Mouse (Mus musculus) stomach, embryonic 15.5 days (tissue): Measurements from ENCODE around the gene Tmem182. TPM values are rescaled to one million over a fixed set of nuclear protein-coding genes. Genes with fewer than 3 reads are reported as not detected.

ENCODE experiments used
- ATAC-seq: fragments of 200-750 bp; cut with Nextera tagmentation; 2 replicates; pipeline ENCODE4 v1.8.0; 2017; ENCODE audit warnings: low read depth, moderate number of reproducible peaks, moderate TSS enrichment; ENCODE audit not compliant: insufficient read depth, low FRiP score
- H3K27ac ChIP-seq: fragments of 300-500 bp; sonication (generic); 2 replicates; pipeline ENCODE4 v1.5.1; 2015; ENCODE audit warnings: mild to moderate bottlenecking, inconsistent platforms
- H3K27me3 ChIP-seq: fragments of 300-500 bp; sonication (generic); replicated peaks from 2 replicates; pipeline ENCODE4 v1.6.1; 2015; ENCODE audit warnings: inconsistent platforms
- H3K36me3 ChIP-seq: fragments of 300-500 bp; sonication (generic); 2 replicates; pipeline ENCODE4 v1.6.1; 2015; ENCODE audit warnings: inconsistent platforms
- H3K4me1 ChIP-seq: fragments of 300-500 bp; sonication (generic); 2 replicates; pipeline ENCODE4 v1.6.1; 2015; ENCODE audit warnings: inconsistent platforms
- H3K4me2 ChIP-seq: fragments of 300-500 bp; sonication (generic); 2 replicates; pipeline ENCODE4 v1.6.1; 2015; ENCODE audit warnings: mild to moderate bottlenecking, inconsistent platforms
- H3K4me3 ChIP-seq: fragments of 300-500 bp; sonication (generic); replicated peaks from 2 replicates; pipeline ENCODE4 v1.5.1; 2015; ENCODE audit warnings: inconsistent platforms
- H3K9ac ChIP-seq: fragments of 300-500 bp; sonication (generic); 2 replicates; pipeline ENCODE4 v1.6.1; 2015; ENCODE audit warnings: inconsistent platforms
- H3K9me3 ChIP-seq: fragments of 300-500 bp; sonication (generic); 2 replicates; pipeline ENCODE4 v1.6.1; 2016; ENCODE audit warnings: inconsistent platforms
- WGBS: fragments of 180-500 bp; shearing (Covaris S2); methylation state at CpG from one replicate; pipeline ENCODE4 v1.1.7; 2015; 5-methylcytosine and 5-hydroxymethylcytosine counted together
- polyA plus RNA-seq: library from polyadenylated mRNA; unstranded; fragments of >200 nt; fragmentation: Nextera tagmentation; extraction: Ambion mirVana; gene quantifications from 2 replicates; pipeline ENCODE4 v1.2.1, GENCODE M21; 2015

Gene Tmem182
- polyA plus RNA-seq, 1 experiment from 2014 or later: 0.18 TPM

DNA sequence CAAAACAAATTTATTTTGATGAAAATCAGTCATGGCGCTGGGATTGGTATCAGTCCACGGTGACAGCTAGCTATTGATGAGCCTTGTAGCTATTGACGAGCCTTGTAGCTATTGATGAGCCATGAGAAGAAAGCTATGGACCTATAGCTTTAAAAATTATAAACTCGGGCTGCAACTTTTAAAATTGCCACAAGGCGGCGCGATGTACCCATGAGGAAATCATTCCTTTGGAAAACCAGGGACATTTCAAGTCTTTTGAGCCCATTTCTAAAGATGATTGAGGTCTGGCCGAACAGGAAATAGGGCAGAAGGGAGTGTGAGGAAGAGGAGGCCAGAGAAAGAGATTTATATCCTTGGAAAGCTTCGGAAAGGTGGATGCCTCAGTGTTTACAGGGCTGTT lies 73.7 kb downstream of the Tmem182 start:
- 16% methylated on average over 9 of the region's 9 CpGs for WGBS
- no peaks in the 10 kb centered on the region for H3K36me3 ChIP-seq
- no peak overlapping the region for H3K4me2 ChIP-seq
- H3K4me3 ChIP-seq: no peak overlapping the region
- H3K27me3 ChIP-seq: no peaks in the 10 kb centered on the region
- H3K9me3 ChIP-seq: no peaks in the 10 kb centered on the region
- no peak overlapping the region for H3K27ac ChIP-seq
- ATAC-seq: no peak
- H3K9ac ChIP-seq: no peak overlapping the region
- H3K4me1 ChIP-seq: no peaks in the 10 kb centered on the region

DNA sequence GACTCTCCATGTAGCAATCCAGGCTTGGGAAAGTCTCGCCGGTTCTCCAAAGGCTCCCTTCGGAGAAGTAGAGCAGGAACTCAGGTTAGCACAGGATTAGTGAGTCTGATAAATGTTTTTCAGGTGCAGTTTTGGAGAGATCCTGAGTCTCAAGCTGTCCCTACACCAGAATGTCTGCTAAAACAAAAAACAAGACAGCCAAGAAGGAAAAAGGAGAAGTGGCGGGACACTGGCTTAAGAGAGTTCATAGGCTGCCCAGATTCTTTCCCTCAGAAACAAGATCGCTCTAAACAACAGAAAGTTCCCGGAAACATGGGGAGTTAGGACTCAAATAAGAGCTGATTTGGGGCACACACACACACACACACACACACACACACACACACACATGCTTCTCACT lies 74.1 kb downstream of the Tmem182 start:
- 62% methylated on average over 6 of the region's 6 CpGs for WGBS
- Histone ChIP-seq H3K36me3 (no peaks in the 10 kb centered on the region), H3K4me1 (no peaks in the 10 kb centered on the region), H3K9ac (no peak overlapping the region), H3K4me2 (no peak overlapping the region), H3K9me3 (no peaks in the 10 kb centered on the region), H3K4me3 (no peak overlapping the region), H3K27me3 (no peaks in the 10 kb centered on the region), H3K27ac (no peak overlapping the region)
- no peak for ATAC-seq

DNA sequence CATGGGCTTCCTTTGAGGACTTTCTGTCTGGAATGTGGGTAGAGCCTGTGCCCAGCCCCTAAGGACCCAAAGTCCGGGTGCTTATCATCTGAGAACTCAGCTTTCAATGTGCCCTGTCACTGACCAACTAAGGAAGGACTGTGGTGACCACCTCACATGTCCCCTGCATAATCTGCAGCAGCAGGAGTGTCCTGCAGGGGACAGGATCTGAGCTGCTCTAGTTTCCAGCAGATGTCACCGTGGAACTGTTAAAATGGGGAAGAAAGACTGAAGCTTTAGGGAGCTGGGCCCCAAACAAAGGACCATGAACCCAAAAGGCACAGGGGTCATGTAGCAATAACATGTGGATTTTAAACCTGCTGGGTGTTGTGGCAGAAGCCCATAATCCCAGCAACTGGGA lies 75.1 kb downstream of the Tmem182 start:
- H3K27ac ChIP-seq: no peak overlapping the region
- no peak overlapping the region for H3K4me3 ChIP-seq
- WGBS: 39% methylated on average over 2 of the region's 2 CpGs
- H3K4me2 ChIP-seq: no peak overlapping the region
- no peaks in the 10 kb centered on the region for H3K9me3 ChIP-seq
- no peaks in the 10 kb centered on the region for H3K4me1 ChIP-seq
- no peak overlapping the region for H3K9ac ChIP-seq
- no peaks in the 10 kb centered on the region for H3K27me3 ChIP-seq
- H3K36me3 ChIP-seq: no peaks in the 10 kb centered on the region
- no peak for ATAC-seq

DNA sequence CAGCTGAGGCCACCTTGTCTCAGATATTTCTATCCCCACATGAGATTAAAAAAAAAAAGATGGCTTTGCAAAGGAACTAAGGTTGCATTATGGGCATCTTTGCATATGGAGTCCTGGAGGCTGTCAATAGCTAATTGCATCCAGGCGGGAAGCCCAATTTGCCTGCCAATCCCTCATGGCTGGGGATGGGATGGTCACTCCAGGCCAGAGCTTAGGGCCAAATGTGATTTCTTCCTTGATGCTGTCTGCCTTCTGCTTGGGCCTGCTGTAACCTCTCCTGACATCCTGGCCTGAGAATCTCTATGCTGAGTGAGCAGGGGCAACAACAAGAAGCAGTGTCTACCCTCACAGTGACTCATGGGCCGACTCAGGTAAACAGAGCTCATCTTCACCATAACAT lies 78.5 kb downstream of the Tmem182 start:
- no peak overlapping the region for H3K27ac ChIP-seq
- no peaks in the 10 kb centered on the region for H3K9me3 ChIP-seq
- H3K36me3 ChIP-seq: no peaks in the 10 kb centered on the region
- no peak overlapping the region for H3K4me2 ChIP-seq
- no peak overlapping the region for H3K4me3 ChIP-seq
- no peak overlapping the region for H3K9ac ChIP-seq
- no peak for ATAC-seq
- H3K27me3 ChIP-seq: no peaks in the 10 kb centered on the region
- WGBS: 75% methylated on average over 2 of the region's 2 CpGs
- H3K4me1 ChIP-seq: no peaks in the 10 kb centered on the region

DNA sequence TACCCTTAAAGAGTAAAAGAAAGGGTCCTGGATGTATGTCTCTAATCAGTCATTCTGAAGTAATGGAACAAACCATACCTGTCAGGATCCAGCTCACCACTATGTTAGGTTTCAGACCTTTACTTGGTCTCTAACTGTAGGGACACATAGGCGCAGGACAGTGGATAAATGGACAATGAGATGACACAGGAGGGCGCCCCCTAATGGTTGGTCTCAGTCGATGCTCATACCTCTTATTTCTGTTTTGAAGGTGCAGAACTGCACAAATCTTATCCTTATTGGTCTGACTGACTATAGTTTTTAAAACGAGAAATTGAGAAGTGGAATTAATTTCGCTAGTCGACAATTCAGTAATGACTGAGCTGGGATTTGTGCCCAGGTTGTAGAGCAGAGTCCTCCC lies 79.5 kb downstream of the Tmem182 start:
- Histone ChIP-seq H3K4me2 (no peak overlapping the region), H3K9me3 (no peaks in the 10 kb centered on the region), H3K36me3 (no peaks in the 10 kb centered on the region), H3K4me3 (no peak overlapping the region), H3K9ac (no peak overlapping the region), H3K4me1 (no peaks in the 10 kb centered on the region), H3K27me3 (no peaks in the 10 kb centered on the region), H3K27ac (no peak overlapping the region)
- WGBS: 75% methylated on average over 6 of the region's 6 CpGs
- ATAC-seq: no peak

DNA sequence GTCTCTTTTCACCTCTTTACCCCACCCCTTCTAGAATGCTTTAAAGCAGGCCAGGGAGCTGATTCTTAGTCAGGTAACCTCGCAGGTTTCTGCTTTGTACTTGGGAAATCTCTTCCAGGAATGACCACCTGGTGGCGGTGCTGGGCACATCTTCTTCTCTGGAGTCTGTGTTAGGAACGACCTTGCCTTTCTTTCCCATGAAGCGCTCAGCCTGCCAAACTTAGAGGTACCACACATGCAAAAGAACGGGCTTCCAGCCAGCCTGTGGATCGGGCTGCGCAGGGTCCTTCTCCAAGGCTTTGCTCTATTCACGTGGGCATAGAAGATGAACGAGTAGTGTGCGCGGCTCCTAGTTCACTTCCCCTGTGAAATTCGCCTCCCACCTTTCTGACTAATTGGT lies 82.3 kb downstream of the Tmem182 start:
- H3K9me3 ChIP-seq: no peaks in the 10 kb centered on the region
- H3K4me1 ChIP-seq: no peaks in the 10 kb centered on the region
- H3K27ac ChIP-seq: no peak overlapping the region
- no peak overlapping the region for H3K4me3 ChIP-seq
- H3K27me3 ChIP-seq: no peaks in the 10 kb centered on the region
- no peak for ATAC-seq
- WGBS: 44% methylated on average over 12 of the region's 12 CpGs
- H3K36me3 ChIP-seq: no peaks in the 10 kb centered on the region
- H3K9ac ChIP-seq: no peak overlapping the region
- no peak overlapping the region for H3K4me2 ChIP-seq

DNA sequence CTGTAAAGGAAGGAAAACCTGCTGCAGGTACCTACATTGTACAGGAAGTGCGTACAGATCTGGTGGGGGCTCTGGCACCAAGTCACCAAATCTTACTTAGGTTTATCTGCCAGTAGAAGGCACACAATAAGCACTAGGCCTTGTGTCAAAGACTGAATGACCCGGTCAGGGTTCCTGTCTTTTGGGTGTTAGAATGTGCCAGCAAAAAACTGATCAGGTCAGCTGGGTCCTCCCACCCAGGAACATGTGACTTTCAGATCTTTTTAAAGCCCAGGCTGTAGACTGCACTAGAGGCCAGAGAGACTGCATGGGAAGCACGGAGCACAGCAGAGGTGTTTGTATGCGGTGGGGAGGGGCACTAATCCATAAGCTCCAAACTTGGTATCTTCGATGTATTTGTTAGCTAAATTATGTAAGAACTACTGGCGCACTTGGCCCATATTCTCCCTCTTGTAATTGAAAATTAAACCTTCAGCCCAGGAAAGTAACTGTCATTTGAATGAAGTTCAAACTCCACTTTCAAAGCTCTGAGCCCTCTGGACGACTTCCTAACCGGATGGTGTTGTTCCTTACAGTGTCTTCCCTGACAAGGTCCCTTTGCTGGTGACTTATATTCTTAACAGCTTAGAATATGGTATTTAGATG lies 83.1 kb downstream of the Tmem182 start:
- H3K4me2 ChIP-seq: no peak overlapping the region
- no peaks in the 10 kb centered on the region for H3K27me3 ChIP-seq
- H3K9ac ChIP-seq: no peak overlapping the region
- ATAC-seq: no peak
- 88% methylated on average over 8 of the region's 8 CpGs for WGBS
- no peaks in the 10 kb centered on the region for H3K9me3 ChIP-seq
- no peak overlapping the region for H3K4me3 ChIP-seq
- H3K4me1 ChIP-seq: no peaks in the 10 kb centered on the region
- H3K27ac ChIP-seq: no peak overlapping the region
- H3K36me3 ChIP-seq: no peaks in the 10 kb centered on the region

DNA sequence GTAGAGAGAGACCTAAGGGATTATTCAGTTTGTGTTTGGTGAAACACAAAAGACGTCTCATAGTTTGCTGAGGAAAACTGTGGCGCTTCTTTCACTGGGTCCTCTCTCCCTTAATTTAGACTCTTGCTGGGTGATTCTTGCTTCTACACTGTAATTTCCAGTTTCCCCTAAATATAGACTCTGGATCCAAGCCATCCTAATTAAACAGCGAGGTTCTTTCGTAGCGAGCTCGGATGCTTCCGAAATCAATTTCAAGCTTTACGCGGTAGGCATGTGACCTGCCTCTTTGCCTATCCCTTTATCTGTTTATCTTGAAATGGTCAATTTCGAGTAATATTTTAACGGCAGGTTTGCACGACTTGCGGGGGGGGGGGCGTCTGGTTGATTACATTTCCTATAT lies 84.2 kb downstream of the Tmem182 start:
- Histone ChIP-seq H3K4me3 (no peak overlapping the region), H3K27me3 (no peaks in the 10 kb centered on the region), H3K4me1 (no peaks in the 10 kb centered on the region), H3K4me2 (no peak overlapping the region), H3K9ac (no peak overlapping the region), H3K9me3 (no peaks in the 10 kb centered on the region), H3K27ac (no peak overlapping the region), H3K36me3 (no peaks in the 10 kb centered on the region)
- ATAC-seq: no peak
- 86% methylated on average over 14 of the region's 14 CpGs for WGBS

DNA sequence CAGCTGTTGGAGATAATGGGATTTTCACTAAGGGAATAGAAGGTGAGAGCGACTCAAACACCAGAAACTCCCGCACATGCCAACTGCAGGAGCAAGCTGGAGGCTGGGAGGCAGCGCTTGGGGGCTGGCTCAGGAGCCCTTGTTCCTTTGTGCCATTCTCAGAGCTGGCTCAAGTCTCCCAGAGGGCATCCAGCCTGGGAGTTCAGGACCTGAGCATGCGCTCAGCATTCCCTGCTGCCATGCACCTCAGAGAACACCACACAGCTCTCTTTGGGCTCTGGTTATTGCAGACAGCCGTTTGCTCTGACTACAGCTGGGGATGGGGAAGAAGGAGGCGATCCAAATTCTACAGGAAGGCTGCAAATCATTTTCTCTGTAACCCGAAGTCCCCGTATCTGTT lies 84.8 kb downstream of the Tmem182 start:
- ATAC-seq: no peak
- no peaks in the 10 kb centered on the region for H3K27me3 ChIP-seq
- H3K9me3 ChIP-seq: no peaks in the 10 kb centered on the region
- H3K27ac ChIP-seq: no peak overlapping the region
- H3K4me2 ChIP-seq: no peak overlapping the region
- no peaks in the 10 kb centered on the region for H3K4me1 ChIP-seq
- no peak overlapping the region for H3K4me3 ChIP-seq
- WGBS: 66% methylated on average over 8 of the region's 8 CpGs
- H3K9ac ChIP-seq: no peak overlapping the region
- no peaks in the 10 kb centered on the region for H3K36me3 ChIP-seq

DNA sequence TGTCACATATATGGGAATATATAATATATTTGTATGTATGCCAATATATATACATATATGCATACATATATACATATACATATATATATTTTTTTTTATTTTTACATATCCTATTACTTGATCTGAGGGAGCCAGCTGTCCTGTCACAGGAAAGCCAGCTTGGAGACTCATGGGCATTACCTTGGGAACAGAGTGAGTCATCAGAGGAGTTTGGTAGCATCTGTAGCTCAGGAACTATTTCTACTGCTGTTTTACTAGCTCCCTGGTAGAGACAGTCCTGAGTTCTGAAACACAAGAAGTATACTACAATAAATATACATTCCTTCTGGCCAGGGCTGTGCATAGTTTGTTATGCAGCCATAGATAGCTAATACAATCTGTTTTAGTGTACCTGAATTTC lies 98.3 kb downstream of the Tmem182 start:
- Histone ChIP-seq H3K4me2 (no peak overlapping the region), H3K9ac (no peak overlapping the region), H3K9me3 (no peaks in the 10 kb centered on the region), H3K4me3 (no peak overlapping the region), H3K36me3 (no peaks in the 10 kb centered on the region), H3K27me3 (no peaks in the 10 kb centered on the region), H3K27ac (no peak overlapping the region), H3K4me1 (no peaks in the 10 kb centered on the region)
- ATAC-seq: no peak

Other genes starting within 250 kb of the Tmem182 start
- gene Slc9a4, start 225.5 kb upstream of the Tmem182 start, polyA plus RNA-seq: 3.2 and 5.3 TPM in 2 replicates
- 1.8 and 2.3 TPM in 2 replicates for gene Slc9a2, start 125.0 kb upstream of the Tmem182 start, polyA plus RNA-seq
- 3.1 and 3.2 TPM in 2 replicates for gene Mfsd9, start 14.9 kb upstream of the Tmem182 start, polyA plus RNA-seq